Mouse (Mus musculus) midbrain, postnatal 0 days (tissue): ENCODE measurements around the gene Acat3. TPM values are rescaled to one million over a fixed set of nuclear protein-coding genes. Genes with fewer than 3 reads are reported as not detected.

Experiments used
- ATAC-seq: fragments of 200-750 bp; cut with Nextera tagmentation; 2 replicates; pipeline ENCODE4 v1.8.0; 2017; ENCODE audit warnings: moderate number of reproducible peaks, mild to moderate bottlenecking, moderate TSS enrichment, moderate library complexity; ENCODE audit not compliant: low FRiP score
- DNase-seq: peaks from one replicate; pipeline ENCODE4 v3.0.0-alpha.2; 2015; ENCODE audit warnings: low spot score
- H3K27ac ChIP-seq: fragments of 300-500 bp; sonication (generic); 2 replicates; pipeline ENCODE4 v1.5.1; 2014; ENCODE audit warnings: low read depth, mild to moderate bottlenecking, low read length, mixed read lengths
- H3K27me3 ChIP-seq: fragments of 300-500 bp; sonication (generic); 2 replicates; pipeline ENCODE4 v1.6.1; 2014; ENCODE audit warnings: low read length, control low read depth, mixed read lengths; ENCODE audit not compliant: insufficient read depth
- H3K36me3 ChIP-seq: fragments of 300-500 bp; sonication (generic); 2 replicates; pipeline ENCODE4 v1.6.1; 2014; ENCODE audit warnings: low read length, control low read depth, mixed read lengths; ENCODE audit not compliant: insufficient read depth
- H3K4me1 ChIP-seq: fragments of 300-500 bp; sonication (generic); 2 replicates; pipeline ENCODE4 v1.6.1; 2014; ENCODE audit warnings: mild to moderate bottlenecking, control low read depth, antibody characterized with exemption, low read length, mixed read lengths; ENCODE audit not compliant: insufficient read depth
- H3K4me2 ChIP-seq: fragments of 300-500 bp; sonication (generic); 2 replicates; pipeline ENCODE4 v1.6.1; 2014; ENCODE audit warnings: low read depth, mild to moderate bottlenecking, low read length, mixed read lengths; ENCODE audit not compliant: poor library complexity, severe bottlenecking
- H3K4me3 ChIP-seq: fragments of 300-500 bp; sonication (generic); 2 replicates; pipeline ENCODE4 v1.5.1; 2014; ENCODE audit warnings: low read depth, mild to moderate bottlenecking, low read length, moderate library complexity
- H3K9ac ChIP-seq: fragments of 300-500 bp; sonication (generic); replicated peaks from 2 replicates; pipeline ENCODE4 v1.6.1; 2014; ENCODE audit warnings: mild to moderate bottlenecking, low read length, moderate library complexity, mixed read lengths; ENCODE audit not compliant: poor library complexity, severe bottlenecking
- H3K9me3 ChIP-seq: fragments of 300-500 bp; sonication (generic); 2 replicates; pipeline ENCODE4 v1.6.1; 2016; ENCODE audit warnings: low read length, control low read depth
- CTCF ChIP-seq: IDR thresholded peaks from 2 replicates; pipeline ENCODE4 v1.5.1; 2016; ENCODE audit warnings: antibody characterized with exemption, mild to moderate bottlenecking
- WGBS: fragments of 180-500 bp; shearing (Covaris S2); extraction: QIAGEN DNeasy Blood & Tissue Kit; methylation state at CpG from one replicate; pipeline ENCODE4 v1.1.7; 2014; 5-methylcytosine and 5-hydroxymethylcytosine counted together
- polyA plus RNA-seq: library from polyadenylated mRNA; unstranded; fragments of >200 nt; fragmentation: Nextera tagmentation; extraction: Ambion mirVana; gene quantifications from 2 replicates; pipeline ENCODE4 v1.2.1, GENCODE M21; 2015
- total RNA-seq: library from RNA; depleted of rRNA; stranded (reverse); fragments of >200 nt; gene quantifications from 2 replicates; pipeline ENCODE4 v1.2.3, GENCODE M21; 2014

Gene Acat3
- total and polyA plus RNA-seq, 2 experiments from 2014 or later = 0.82 to 1.5 TPM

GRCm38 (mm10) chr17:12910391-12910790 lies 30.0 kb downstream of the Acat3 start:
- 91% methylated on average over 8 of the region's 8 CpGs for WGBS
- no peak for DNase-seq

DNA sequence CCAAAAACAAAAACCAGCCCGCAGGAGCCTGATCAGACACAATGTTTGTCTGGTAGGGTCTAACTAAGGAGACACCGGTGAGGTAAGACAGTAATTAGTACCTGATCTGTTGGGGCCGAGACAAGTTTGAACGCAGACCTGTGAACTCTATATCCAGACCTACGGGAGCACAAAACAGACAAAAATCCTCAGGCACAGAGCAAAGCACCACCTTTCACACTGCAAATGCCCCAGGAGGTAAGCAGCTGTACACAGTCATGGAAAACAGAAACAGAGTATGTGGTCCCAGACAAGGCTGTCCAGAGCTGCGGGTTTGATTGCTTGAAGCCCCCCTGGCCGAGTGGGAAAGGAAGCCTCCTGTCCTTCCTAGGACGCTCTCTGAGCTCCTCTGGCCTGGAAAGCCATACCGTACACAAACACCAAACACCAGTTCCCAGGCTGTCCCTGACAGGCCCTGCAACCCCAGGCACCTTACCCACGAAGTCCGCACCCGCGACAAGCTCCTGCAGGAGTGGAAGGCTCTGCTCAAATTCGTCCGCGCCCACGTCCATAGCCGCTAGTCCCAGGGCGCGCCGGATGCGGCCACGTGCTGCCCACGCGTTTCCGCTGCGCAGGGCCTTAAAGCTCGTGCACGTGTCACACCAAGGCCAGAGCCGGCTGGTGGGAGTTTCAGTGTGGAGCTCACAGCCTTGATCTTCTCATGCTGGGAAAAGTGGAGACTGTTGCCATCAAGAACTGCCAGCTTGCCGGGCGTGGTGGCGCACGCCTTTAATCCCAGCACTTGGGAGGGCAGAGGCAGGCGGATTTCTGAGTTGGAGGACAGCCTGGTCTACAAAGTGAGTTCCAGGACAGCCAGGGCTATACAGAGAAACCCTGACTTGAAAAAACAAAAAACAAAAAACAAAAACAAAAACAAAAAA lies 30.8 kb downstream of the Acat3 start, which contains the start of gene Pnldc1:
Gene Pnldc1, minus strand, starts transcription at position 870 of the 920 bp plus-strand sequence.
- no peak for TF ChIP-seq CTCF
- DNase-seq (no peak), ATAC-seq (no peak)
- Histone ChIP-seq H3K4me1 (no peaks in the 10 kb centered on the region), H3K27ac (no peak within 1 kb of the TSS), H3K4me2 (no peak within 1 kb of the TSS), H3K36me3 (peaks cover 44% of the 10 kb centered on the region), H3K4me3 (no peak within 1 kb of the TSS), H3K9ac (no peak within 1 kb of the TSS), H3K9me3 (no peaks in the 10 kb centered on the region), H3K27me3 (no peaks in the 10 kb centered on the region)
- 82% methylated on average over 35 of the region's 35 CpGs for WGBS

More at GRCm38 (mm10) chr17:12910391-12910790, 30.0 kb downstream of the Acat3 start:
- H3K9ac ChIP-seq = no peak overlapping the region
- no peak overlapping the region for H3K4me3 ChIP-seq
- no peak overlapping the region for H3K4me2 ChIP-seq
- no peaks in the 10 kb centered on the region for H3K27me3 ChIP-seq
- ATAC-seq = no peak
- peaks cover 37% of the 10 kb centered on the region for H3K36me3 ChIP-seq
- H3K4me1 ChIP-seq = no peaks in the 10 kb centered on the region
- TF ChIP-seq CTCF = no peak
- H3K9me3 ChIP-seq = no peaks in the 10 kb centered on the region
- no peak overlapping the region for H3K27ac ChIP-seq

DNA sequence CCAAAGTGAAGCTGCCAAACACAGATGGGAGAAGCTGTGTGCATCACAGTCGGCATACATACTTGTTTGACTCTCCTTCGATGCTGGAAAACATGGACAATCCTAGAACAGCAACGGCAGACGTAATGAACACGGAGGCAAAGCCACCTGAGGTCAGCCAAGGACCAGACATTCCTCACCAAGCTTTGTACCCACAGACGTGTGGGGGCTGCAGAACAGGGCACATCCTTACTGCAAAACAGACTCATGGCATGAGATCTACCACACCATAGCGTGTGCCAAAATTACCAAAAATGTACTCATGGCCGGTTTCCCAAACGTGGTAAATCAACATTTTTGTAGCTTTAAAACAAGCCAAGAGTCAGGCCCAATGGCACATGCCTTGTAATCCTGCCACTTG lies 34.0 kb downstream of the Acat3 start:
- 93% methylated on average over 9 of the region's 9 CpGs for WGBS
- no peak for DNase-seq
- H3K27ac ChIP-seq = no peak overlapping the region

GRCm38 (mm10) chr17:12905810-12906209 lies 34.6 kb downstream of the Acat3 start:
- Histone ChIP-seq H3K9me3 (no peaks in the 10 kb centered on the region), H3K4me3 (no peak overlapping the region), H3K4me1 (no peaks in the 10 kb centered on the region), H3K9ac (no peak overlapping the region), H3K36me3 (peaks cover 23% of the 10 kb centered on the region; the same call in 1 of the 2 replicates), H3K27me3 (no peaks in the 10 kb centered on the region), H3K27ac (no peak overlapping the region), H3K4me2 (no peak overlapping the region)
- no peak for TF ChIP-seq CTCF
- WGBS = 92% methylated on average over 4 of the region's 4 CpGs
- no peak for ATAC-seq
- DNase-seq = no peak

More for the DNA sequence above, 34.0 kb downstream of the Acat3 start:
- H3K36me3 ChIP-seq = peaks cover 27% of the 10 kb centered on the region; the same call in 1 of the 2 replicates
- H3K4me2 ChIP-seq = no peak overlapping the region
- no peak overlapping the region for H3K9ac ChIP-seq
- no peaks in the 10 kb centered on the region for H3K9me3 ChIP-seq
- ATAC-seq = no peak
- no peaks in the 10 kb centered on the region for H3K4me1 ChIP-seq
- H3K4me3 ChIP-seq = no peak overlapping the region
- no peak for TF ChIP-seq CTCF
- H3K27me3 ChIP-seq = no peaks in the 10 kb centered on the region

- ATAC-seq (no peak), DNase-seq (no peak)
- Histone ChIP-seq H3K4me2 (no peak overlapping the region), H3K4me3 (no peak overlapping the region), H3K9ac (no peak overlapping the region), H3K36me3 (peaks cover 13% of the 10 kb centered on the region; the same call in 1 of the 2 replicates), H3K27ac (no peak overlapping the region), H3K27me3 (no peaks in the 10 kb centered on the region), H3K4me1 (no peaks in the 10 kb centered on the region), H3K9me3 (no peaks in the 10 kb centered on the region)
- 70% methylated on average over 1 of the region's 1 CpGs for WGBS
- TF ChIP-seq CTCF = no peak
These were observed 36.1 kb downstream of the Acat3 start for GRCm38 (mm10) chr17:12904349-12904748.
